Comparison of ENCODE assay signal across 21 mouse cellular contexts in genomic region chr9:103403331-103403973, GRCm38 (mm10). TPM values are rescaled to one million over a fixed set of nuclear protein-coding genes. Genes with fewer than 3 reads are reported as not detected.
A peak's percentile ranks its signal among the peaks of the same experiment; 100 is the strongest.
DNase-seq lines count a peak whose midpoint lies in the region; ATAC-seq and TF ChIP-seq lines count a peak whose summit lies in the region.
"Had no signal": no experiment of that assay in that cellular context is flagged by ENCODE, and none has a peak within 500 bp of the region (broad histone marks: within the 10 kb centered on the region; RNA-seq: fewer than 3 reads in every experiment).

No protein-coding gene starts in this region.

- H3K4me1 ChIP-seq in kidney, postnatal 0 days (replicated peaks; ENCODE audit: insufficient read depth, low read length), result no peaks in the 10 kb centered on the region
- peaks cover 5% of the 10 kb centered on the region; the same call in 1 of the 2 replicates for H3K4me1 ChIP-seq in kidney, embryonic 15.5 days
- H3K4me1 ChIP-seq in embryonic facial prominence, embryonic 13.5 days, result peaks cover 13% of the 10 kb centered on the region
- peaks cover 4% of the 10 kb centered on the region; the same call in 1 of the 2 replicates for H3K4me1 ChIP-seq in lung, embryonic 16.5 days (replicated peaks; ENCODE audit: control insufficient read depth, insufficient read depth, low read length)
- peaks cover 7% of the 10 kb centered on the region; the same call in 1 of the 2 replicates for H3K4me1 ChIP-seq in hindbrain, embryonic 16.5 days (ENCODE audit: control insufficient read depth, insufficient read depth, low read depth, low read length)
- H3K4me1 ChIP-seq: liver, embryonic 13.5 days had no signal

- no peaks in the 10 kb centered on the region for H3K9me3 ChIP-seq in kidney, postnatal 0 days (replicated peaks; ENCODE audit: low read length)
- no peaks in the 10 kb centered on the region; the same call in 1 of the 2 replicates for H3K9me3 ChIP-seq in kidney, embryonic 15.5 days (replicated peaks)
- 0 out of 2 replicates have a peak, but pooled peaks cover 4% of the 10 kb centered on the region for H3K9me3 ChIP-seq in embryonic facial prominence, embryonic 13.5 days
- peaks cover 5% of the 10 kb centered on the region; the same call in 1 of the 2 replicates for H3K9me3 ChIP-seq in lung, embryonic 16.5 days (ENCODE audit: control insufficient read depth, low read length)
- 0 out of 2 replicates have a peak, but pooled peaks cover 3% of the 10 kb centered on the region for H3K9me3 ChIP-seq in hindbrain, embryonic 16.5 days (ENCODE audit: control insufficient read depth, low read length)
- H3K9me3 ChIP-seq: forebrain, embryonic 12.5 days had no signal

- ATAC-seq in kidney, postnatal 0 days (replicated peaks; ENCODE audit: low FRiP score, low read depth), result no peak
- no peak for ATAC-seq in kidney, embryonic 15.5 days (replicated peaks; ENCODE audit: low FRiP score)
- 0 out of 2 replicates have a peak, but pooled peaks have one; percentile 32 for ATAC-seq in embryonic facial prominence, embryonic 13.5 days (ENCODE audit: insufficient number of reproducible peaks, insufficient read depth, low FRiP score, low TSS enrichment, low read depth)
- peak; percentile 78 for ATAC-seq in lung, embryonic 16.5 days (ENCODE audit: low read depth)
- no peak for ATAC-seq in hindbrain, embryonic 16.5 days
- ATAC-seq: Patski had no signal

- H3K27me3 ChIP-seq in kidney, postnatal 0 days (ENCODE audit: insufficient read depth, low read length), result no peaks in the 10 kb centered on the region
- no peaks in the 10 kb centered on the region for H3K27me3 ChIP-seq in kidney, embryonic 15.5 days
- H3K27me3 ChIP-seq in embryonic facial prominence, embryonic 13.5 days, result no peaks in the 10 kb centered on the region
- H3K27me3 ChIP-seq in lung, embryonic 16.5 days (ENCODE audit: control insufficient read depth, insufficient read depth, low read depth, low read length), result no peaks in the 10 kb centered on the region
- H3K27me3 ChIP-seq in hindbrain, embryonic 16.5 days (replicated peaks; ENCODE audit: control insufficient read depth, insufficient read depth, low read length), result no peaks in the 10 kb centered on the region
- H3K27me3 ChIP-seq: forebrain, embryonic 12.5 days; heart, embryonic 13.5 days; hindbrain, embryonic 12.5 days; liver, embryonic 13.5 days; Patski had no signal

- H3K27ac ChIP-seq in kidney, postnatal 0 days, result no peak overlapping the region
- no peak overlapping the region for H3K27ac ChIP-seq in kidney, embryonic 15.5 days
- no peak overlapping the region for H3K27ac ChIP-seq in embryonic facial prominence, embryonic 13.5 days
- H3K27ac ChIP-seq in lung, embryonic 16.5 days (ENCODE audit: low read length), result peak overlapping the region; percentile 67
- H3K27ac ChIP-seq in hindbrain, embryonic 16.5 days (ENCODE audit: low read depth, low read length), result no peak overlapping the region
- H3K27ac ChIP-seq: forebrain, embryonic 12.5 days; heart, adult 2 months; heart, embryonic 13.5 days; hindbrain, embryonic 12.5 days; liver, embryonic 13.5 days; midbrain, embryonic 10.5 days had no signal

- 51% methylated on average over 4 of the region's 4 CpGs for WGBS in kidney, postnatal 0 days
- 62% methylated on average over 4 of the region's 4 CpGs for WGBS in kidney, embryonic 15.5 days
- 37% methylated on average over 4 of the region's 4 CpGs for WGBS in embryonic facial prominence, embryonic 13.5 days
- WGBS in lung, embryonic 16.5 days, result 27% methylated on average over 4 of the region's 4 CpGs
- 69% methylated on average over 4 of the region's 4 CpGs for WGBS in hindbrain, embryonic 16.5 days

- H3K4me2 ChIP-seq in kidney, postnatal 0 days (ENCODE audit: low read length), result no peak overlapping the region
- no peak overlapping the region for H3K4me2 ChIP-seq in kidney, embryonic 15.5 days
- no peak overlapping the region for H3K4me2 ChIP-seq in embryonic facial prominence, embryonic 13.5 days
- H3K4me2 ChIP-seq in lung, embryonic 16.5 days (ENCODE audit: low read depth, low read length), result no peak overlapping the region
- no peak overlapping the region for H3K4me2 ChIP-seq in hindbrain, embryonic 16.5 days (ENCODE audit: low read length)
- H3K4me2 ChIP-seq: forebrain, embryonic 12.5 days; heart, embryonic 13.5 days; hindbrain, embryonic 12.5 days; liver, embryonic 13.5 days had no signal

- H3K4me3 ChIP-seq in kidney, postnatal 0 days (replicated peaks; ENCODE audit: low read depth, low read length), result no peak overlapping the region
- H3K4me3 ChIP-seq in kidney, embryonic 15.5 days (replicated peaks), result no peak overlapping the region
- H3K4me3 ChIP-seq in embryonic facial prominence, embryonic 13.5 days, result no peak overlapping the region
- no peak overlapping the region for H3K4me3 ChIP-seq in lung, embryonic 16.5 days (ENCODE audit: low read length)
- H3K4me3 ChIP-seq in hindbrain, embryonic 16.5 days (ENCODE audit: low read length), result no peak overlapping the region
- H3K4me3 ChIP-seq: forebrain, embryonic 12.5 days; heart, adult 2 months; heart, embryonic 13.5 days; hindbrain, embryonic 12.5 days; liver, embryonic 13.5 days; midbrain, embryonic 10.5 days had no signal

- no peak overlapping the region for H3K9ac ChIP-seq in kidney, postnatal 0 days (ENCODE audit: low read depth, low read length)
- H3K9ac ChIP-seq in kidney, embryonic 15.5 days, result no peak overlapping the region
- H3K9ac ChIP-seq in embryonic facial prominence, embryonic 13.5 days, result no peak overlapping the region
- no peak overlapping the region for H3K9ac ChIP-seq in lung, embryonic 16.5 days (ENCODE audit: low read length)
- no peak overlapping the region for H3K9ac ChIP-seq in hindbrain, embryonic 16.5 days (ENCODE audit: low read depth, low read length)
- H3K9ac ChIP-seq: forebrain, embryonic 12.5 days; heart, embryonic 13.5 days; hindbrain, embryonic 12.5 days; liver, embryonic 13.5 days had no signal

- no peaks in the 10 kb centered on the region for H3K36me3 ChIP-seq in kidney, postnatal 0 days (ENCODE audit: insufficient read depth, low read length)
- no peaks in the 10 kb centered on the region for H3K36me3 ChIP-seq in kidney, embryonic 15.5 days
- no peaks in the 10 kb centered on the region for H3K36me3 ChIP-seq in embryonic facial prominence, embryonic 13.5 days
- no peaks in the 10 kb centered on the region for H3K36me3 ChIP-seq in lung, embryonic 16.5 days (ENCODE audit: control insufficient read depth, insufficient read depth, low read length)
- no peaks in the 10 kb centered on the region for H3K36me3 ChIP-seq in hindbrain, embryonic 16.5 days (ENCODE audit: control insufficient read depth, insufficient read depth, low read length)
- H3K36me3 ChIP-seq: forebrain, embryonic 12.5 days; heart, embryonic 13.5 days; hindbrain, embryonic 12.5 days; liver, embryonic 13.5 days; midbrain, embryonic 10.5 days had no signal

- peak; percentile 42 for DNase-seq in kidney, postnatal 0 days (ENCODE audit: low spot score)
- peak; percentile 65 for DNase-seq in thymus, postnatal 14 days
- no peak for DNase-seq in ovary, postnatal 10 days (ENCODE audit: low spot score)
- no peak for DNase-seq in cerebellum, adult 9-10 months
- DNase-seq: cerebellum, adult 11-12 months; cerebellum, postnatal 14 days; embryo, embryonic 11 days; gastrocnemius, postnatal 25 days; heart, adult 2 months; kidney, adult 11 months; kidney, postnatal 10 days; liver, embryonic 13.5 days had no signal

- no peak for TF ChIP-seq CTCF in kidney, postnatal 0 days (IDR thresholded peaks at IDR 0.05; ENCODE audit: low read depth)

RNA-seq across cellular contexts. Expression of gene Cdv3, which starts 37.8 kb away (rescaled TPM):
- polyA plus RNA-seq in kidney, postnatal 0 days (2015; fragmentation: Nextera tagmentation; extraction: Ambion mirVana), result 67.5 and 79.5 TPM in 2 replicates
- 110 and 144 TPM in 2 replicates for polyA plus RNA-seq in kidney, embryonic 15.5 days (2015; fragmentation: Nextera tagmentation; extraction: Ambion mirVana)
- polyA plus RNA-seq in embryonic facial prominence, embryonic 13.5 days (2015; fragmentation: Nextera tagmentation; extraction: Ambion mirVana), result 117 and 125 TPM in 2 replicates
- 88.8 and 92.7 TPM in 2 replicates for polyA plus RNA-seq in lung, embryonic 16.5 days (2015; fragmentation: Nextera tagmentation; extraction: Ambion mirVana)
- polyA plus RNA-seq in hindbrain, embryonic 16.5 days (2015; fragmentation: Nextera tagmentation; extraction: Ambion mirVana), result 78.5 and 91.0 TPM in 2 replicates

Comparison
In these comparisons a context has a peak if more than half of its experiments do, and no peak if none do; other contexts are left out.
1. ATAC-seq: peak in embryonic facial prominence, embryonic 13.5 days (single experiment) and lung, embryonic 16.5 days (single experiment); none in kidney, postnatal 0 days (single experiment), kidney, embryonic 15.5 days (single experiment) and hindbrain, embryonic 16.5 days (single experiment).
2. DNase-seq: peak in kidney, postnatal 0 days (single experiment) and thymus, postnatal 14 days (single experiment); none in ovary, postnatal 10 days (single experiment) and cerebellum, adult 9-10 months (single experiment).